Mouse (Mus musculus) thymus, postnatal 4 days (tissue): ENCODE results near the gene Vps53.
"Not testable (repeated sequence)": the region's sequence is repeated elsewhere in the genome, so short reads cannot be mapped to it uniquely, and the experiment has no call there.

Experiments
- DNase-seq: peaks from one replicate; pipeline ENCODE4 v3.0.0; 2021

The Vps53 gene

GRCm38 (mm10) chr11:76010838-76011624 lies 168.4 kb downstream of the Vps53 start:
- no peak for DNase-seq

- DNase-seq = no peak
These were observed 170.3 kb downstream of the Vps53 start for GRCm38 (mm10) chr11:76009101-76009500.

GRCm38 (mm10) chr11:76008162-76008561 lies 171.3 kb downstream of the Vps53 start:
- no peak for DNase-seq

- not testable (repeated sequence) for DNase-seq
These were observed 175.2 kb downstream of the Vps53 start for GRCm38 (mm10) chr11:76004276-76004675.

GRCm38 (mm10) chr11:76001237-76001878 lies 178.1 kb downstream of the Vps53 start:
- no peak for DNase-seq

DNA sequence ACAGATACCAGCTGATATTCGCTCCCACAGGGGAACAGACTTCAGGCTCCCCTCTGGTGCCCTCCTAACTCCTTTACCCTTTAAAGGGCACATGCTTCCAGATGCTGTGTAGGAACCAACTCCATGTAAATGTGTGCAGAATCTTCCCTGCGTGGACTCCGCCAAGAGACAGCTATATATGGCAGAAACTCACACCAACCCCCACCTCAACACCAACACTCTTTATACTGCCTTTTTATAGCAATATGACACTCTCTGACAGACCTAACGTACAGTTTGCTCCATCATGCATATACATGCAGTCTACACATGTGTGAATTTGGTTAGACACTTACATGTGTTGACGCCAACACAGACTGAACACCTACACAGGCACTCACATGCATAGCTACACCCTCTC lies 178.7 kb downstream of the Vps53 start:
- no peak for DNase-seq

- peak; percentile 93 for DNase-seq
These were observed 179.8 kb downstream of the Vps53 start, which contains the start of gene 1700016K19Rik for GRCm38 (mm10) chr11:75999440-76000155. 1700016K19Rik (plus strand) TSS chr11:75999912.
